ENCODE assay signal across 25 mouse cellular contexts in genomic region chr17:25250181-25250835, GRCm38 (mm10). TPM values are rescaled to one million over a fixed set of nuclear protein-coding genes. Genes with fewer than 3 reads are reported as not detected.
A peak's percentile ranks its signal among the peaks of the same experiment; 100 is the strongest.
DNase-seq lines count a peak whose midpoint lies in the region; ATAC-seq and TF ChIP-seq lines count a peak whose summit lies in the region.
"Had no signal": no experiment of that assay in that cellular context is flagged by ENCODE, and none has a peak within 500 bp of the region (broad histone marks: within the 10 kb centered on the region; RNA-seq: fewer than 3 reads in every experiment).

No protein-coding gene starts in this region.

- no peak overlapping the region; the same call in 1 of the 2 replicates for H3K27ac ChIP-seq in hindbrain, postnatal 0 days
- no peak overlapping the region for H3K27ac ChIP-seq in hindbrain, embryonic 16.5 days (ENCODE audit: low read depth, low read length)
- no peak overlapping the region for H3K27ac ChIP-seq in midbrain, embryonic 11.5 days (ENCODE audit: low read depth, low read length)
- H3K27ac ChIP-seq in midbrain, embryonic 16.5 days (ENCODE audit: low read length), result no peak overlapping the region
- H3K27ac ChIP-seq: embryonic facial prominence, embryonic 12.5 days; embryonic facial prominence, embryonic 15.5 days; forebrain, embryonic 13.5 days; heart, adult 2 months; heart, embryonic 10.5 days; heart, embryonic 13.5 days; hindbrain, embryonic 14.5 days; intestine, embryonic 15.5 days had no signal

- no peaks in the 10 kb centered on the region; the same call in 1 of the 2 replicates for H3K36me3 ChIP-seq in hindbrain, postnatal 0 days (ENCODE audit: insufficient read depth, low read length)
- peaks cover 1% of the 10 kb centered on the region; the same call in 1 of the 2 replicates for H3K36me3 ChIP-seq in hindbrain, embryonic 16.5 days (ENCODE audit: control insufficient read depth, insufficient read depth, low read length)
- H3K36me3 ChIP-seq in midbrain, embryonic 11.5 days (ENCODE audit: control insufficient read depth, insufficient read depth, low read length), result no peaks in the 10 kb centered on the region
- H3K36me3 ChIP-seq in midbrain, embryonic 16.5 days (ENCODE audit: control insufficient read depth, insufficient read depth, low read length), result peaks cover 5% of the 10 kb centered on the region; the same call in 1 of the 2 replicates
- H3K36me3 ChIP-seq: embryonic facial prominence, embryonic 15.5 days; heart, embryonic 13.5 days; intestine, embryonic 15.5 days had no signal

- DNase-seq in cerebellum, postnatal 10 days, result peak; percentile 91
- no peak for DNase-seq in cerebellum, adult 9-10 months
- peak; percentile 70 for DNase-seq in hindbrain, postnatal 0 days (ENCODE audit: low spot score)
- DNase-seq in midbrain, embryonic 11.5 days (ENCODE audit: low spot score, missing footprints), result peak; percentile 68
- DNase-seq: adrenal gland, adult 8-10 months; adrenal gland, postnatal 25 days; cerebellum, adult 18-20 months; gastrocnemius, postnatal 10 days; gastrocnemius, postnatal 36 days; heart, adult 2 months; heart, postnatal 14 days; heart, postnatal 4 days had no signal

- no peak overlapping the region for H3K4me3 ChIP-seq in hindbrain, postnatal 0 days (ENCODE audit: low read length)
- H3K4me3 ChIP-seq in hindbrain, embryonic 16.5 days (ENCODE audit: low read length), result no peak overlapping the region
- H3K4me3 ChIP-seq in midbrain, embryonic 11.5 days (ENCODE audit: low read depth, low read length), result no peak overlapping the region
- H3K4me3 ChIP-seq in midbrain, embryonic 16.5 days (ENCODE audit: low read depth, low read length), result no peak overlapping the region
- H3K4me3 ChIP-seq: embryonic facial prominence, embryonic 12.5 days; embryonic facial prominence, embryonic 15.5 days; forebrain, embryonic 13.5 days; heart, adult 2 months; heart, embryonic 10.5 days; heart, embryonic 13.5 days; intestine, embryonic 15.5 days had no signal

- 53% methylated on average over 8 of the region's 8 CpGs for WGBS in hindbrain, postnatal 0 days
- WGBS in hindbrain, embryonic 16.5 days, result 67% methylated on average over 8 of the region's 8 CpGs
- 79% methylated on average over 8 of the region's 8 CpGs for WGBS in midbrain, embryonic 11.5 days
- 75% methylated on average over 8 of the region's 8 CpGs for WGBS in midbrain, embryonic 16.5 days

- no peak overlapping the region for H3K9ac ChIP-seq in hindbrain, postnatal 0 days (replicated peaks; ENCODE audit: low read length)
- H3K9ac ChIP-seq in hindbrain, embryonic 16.5 days (ENCODE audit: low read depth, low read length), result no peak overlapping the region
- no peak overlapping the region for H3K9ac ChIP-seq in midbrain, embryonic 11.5 days (ENCODE audit: low read length)
- no peak overlapping the region for H3K9ac ChIP-seq in midbrain, embryonic 16.5 days (ENCODE audit: low read depth, low read length)
- H3K9ac ChIP-seq: embryonic facial prominence, embryonic 12.5 days; embryonic facial prominence, embryonic 15.5 days; forebrain, embryonic 13.5 days; heart, embryonic 13.5 days; hindbrain, embryonic 14.5 days; intestine, embryonic 15.5 days had no signal

- H3K4me2 ChIP-seq in hindbrain, postnatal 0 days (ENCODE audit: low read depth, low read length), result no peak overlapping the region
- no peak overlapping the region for H3K4me2 ChIP-seq in hindbrain, embryonic 16.5 days (ENCODE audit: low read length)
- H3K4me2 ChIP-seq in midbrain, embryonic 11.5 days, result no peak overlapping the region
- no peak overlapping the region for H3K4me2 ChIP-seq in midbrain, embryonic 16.5 days (ENCODE audit: low read length)
- H3K4me2 ChIP-seq: embryonic facial prominence, embryonic 12.5 days; embryonic facial prominence, embryonic 15.5 days; forebrain, embryonic 13.5 days; heart, embryonic 13.5 days; hindbrain, embryonic 14.5 days; intestine, embryonic 15.5 days had no signal

- H3K27me3 ChIP-seq in hindbrain, postnatal 0 days (ENCODE audit: insufficient read depth, low read length), result no peaks in the 10 kb centered on the region
- peaks cover 3% of the 10 kb centered on the region; the same call in 1 of the 2 replicates for H3K27me3 ChIP-seq in hindbrain, embryonic 16.5 days (replicated peaks; ENCODE audit: control insufficient read depth, insufficient read depth, low read length)
- peaks cover 5% of the 10 kb centered on the region; the same call in 1 of the 2 replicates for H3K27me3 ChIP-seq in midbrain, embryonic 11.5 days (ENCODE audit: control insufficient read depth, insufficient read depth, low read length)
- H3K27me3 ChIP-seq in midbrain, embryonic 16.5 days (ENCODE audit: control insufficient read depth, insufficient read depth, low read depth, low read length), result no peaks in the 10 kb centered on the region

- no peaks in the 10 kb centered on the region for H3K9me3 ChIP-seq in hindbrain, postnatal 0 days (ENCODE audit: low read length)
- H3K9me3 ChIP-seq in hindbrain, embryonic 16.5 days (ENCODE audit: control insufficient read depth, low read length), result no peaks in the 10 kb centered on the region
- no peaks in the 10 kb centered on the region for H3K9me3 ChIP-seq in midbrain, embryonic 11.5 days (ENCODE audit: control insufficient read depth, low read length)
- H3K9me3 ChIP-seq in midbrain, embryonic 16.5 days (replicated peaks; ENCODE audit: control insufficient read depth, low read length, poor library complexity, severe bottlenecking), result no peaks in the 10 kb centered on the region
- H3K9me3 ChIP-seq: embryonic facial prominence, embryonic 12.5 days; embryonic facial prominence, embryonic 15.5 days; forebrain, embryonic 13.5 days; heart, embryonic 10.5 days; heart, embryonic 13.5 days; intestine, embryonic 15.5 days had no signal

- no peak for TF ChIP-seq CTCF in hindbrain, postnatal 0 days (IDR thresholded peaks at IDR 0.05; ENCODE audit: low read depth)

- peaks cover 17% of the 10 kb centered on the region for H3K4me1 ChIP-seq in hindbrain, postnatal 0 days (ENCODE audit: insufficient read depth, low read length)
- H3K4me1 ChIP-seq in hindbrain, embryonic 16.5 days (ENCODE audit: control insufficient read depth, insufficient read depth, low read depth, low read length), result peaks cover 26% of the 10 kb centered on the region
- peaks cover 26% of the 10 kb centered on the region for H3K4me1 ChIP-seq in midbrain, embryonic 11.5 days (ENCODE audit: control insufficient read depth, insufficient read depth, low read length)
- H3K4me1 ChIP-seq in midbrain, embryonic 16.5 days (ENCODE audit: control insufficient read depth, insufficient read depth, low read length), result peaks cover 32% of the 10 kb centered on the region
- H3K4me1 ChIP-seq: embryonic facial prominence, embryonic 15.5 days; heart, embryonic 13.5 days; intestine, embryonic 15.5 days had no signal

- ATAC-seq in hindbrain, postnatal 0 days, result peak; percentile 29
- ATAC-seq in hindbrain, embryonic 16.5 days, result no peak
- ATAC-seq in midbrain, embryonic 11.5 days (ENCODE audit: low FRiP score), result no peak
- ATAC-seq in midbrain, embryonic 16.5 days, result no peak
- ATAC-seq: activated CD4-positive, CD25-positive, alpha-beta regulatory T cell, adult 4 months; forebrain, embryonic 13.5 days; forebrain, embryonic 16.5 days; intestine, embryonic 15.5 days had no signal

RNA-seq across cellular contexts. Expression of gene Baiap3, which starts 5.9 kb away (rescaled TPM):
- total RNA-seq in hindbrain, postnatal 0 days (2014; rRNA removed), result 64.0 and 79.3 TPM in 2 replicates
- 27.3 and 27.8 TPM in 2 replicates for polyA plus RNA-seq in hindbrain, postnatal 0 days (2015; fragmentation: Nextera tagmentation; extraction: Ambion mirVana)
- polyA plus RNA-seq in hindbrain, embryonic 16.5 days (2015; fragmentation: Nextera tagmentation; extraction: Ambion mirVana), result 23.4 and 26.0 TPM in 2 replicates
- 1.3 and 1.4 TPM in 2 replicates for polyA plus RNA-seq in midbrain, embryonic 11.5 days (2014; fragmentation: Nextera tagmentation; extraction: Ambion mirVana)
- polyA plus RNA-seq in midbrain, embryonic 16.5 days (2015; fragmentation: Nextera tagmentation; extraction: Ambion mirVana), result 30.2 and 38.1 TPM in 2 replicates
- total RNA-seq: gastrocnemius, postnatal 36 days had no signal

RNA-seq across cellular contexts. Expression of gene Tsr3, which starts 10.3 kb away (rescaled TPM):
- total RNA-seq in hindbrain, postnatal 0 days (2014; rRNA removed), result 42.6 and 43.5 TPM in 2 replicates
- 65.3 and 70.7 TPM in 2 replicates for polyA plus RNA-seq in hindbrain, postnatal 0 days (2015; fragmentation: Nextera tagmentation; extraction: Ambion mirVana)
- 57.4 and 58.2 TPM in 2 replicates for polyA plus RNA-seq in hindbrain, embryonic 16.5 days (2015; fragmentation: Nextera tagmentation; extraction: Ambion mirVana)
- 62.5 and 64.3 TPM in 2 replicates for polyA plus RNA-seq in midbrain, embryonic 11.5 days (2014; fragmentation: Nextera tagmentation; extraction: Ambion mirVana)
- polyA plus RNA-seq in midbrain, embryonic 16.5 days (2015; fragmentation: Nextera tagmentation; extraction: Ambion mirVana), result 57.4 and 61.2 TPM in 2 replicates

RNA-seq across cellular contexts. Expression of gene Gnptg, which starts 10.4 kb away (rescaled TPM):
- 87.5 and 89.2 TPM in 2 replicates for total RNA-seq in hindbrain, postnatal 0 days (2014; rRNA removed)
- polyA plus RNA-seq in hindbrain, postnatal 0 days (2015; fragmentation: Nextera tagmentation; extraction: Ambion mirVana), result 128 and 129 TPM in 2 replicates
- 110 and 114 TPM in 2 replicates for polyA plus RNA-seq in hindbrain, embryonic 16.5 days (2015; fragmentation: Nextera tagmentation; extraction: Ambion mirVana)
- polyA plus RNA-seq in midbrain, embryonic 11.5 days (2014; fragmentation: Nextera tagmentation; extraction: Ambion mirVana), result 59.5 and 63.2 TPM in 2 replicates
- polyA plus RNA-seq in midbrain, embryonic 16.5 days (2015; fragmentation: Nextera tagmentation; extraction: Ambion mirVana), result 99.8 and 114 TPM in 2 replicates

RNA-seq across cellular contexts. Expression of gene Ube2i, which starts 24.1 kb away (rescaled TPM):
- total RNA-seq in hindbrain, postnatal 0 days (2014; rRNA removed), result 340 and 377 TPM in 2 replicates
- 372 and 390 TPM in 2 replicates for polyA plus RNA-seq in hindbrain, postnatal 0 days (2015; fragmentation: Nextera tagmentation; extraction: Ambion mirVana)
- polyA plus RNA-seq in hindbrain, embryonic 16.5 days (2015; fragmentation: Nextera tagmentation; extraction: Ambion mirVana), result 409 and 435 TPM in 2 replicates
- polyA plus RNA-seq in midbrain, embryonic 11.5 days (2014; fragmentation: Nextera tagmentation; extraction: Ambion mirVana), result 863 and 877 TPM in 2 replicates
- polyA plus RNA-seq in midbrain, embryonic 16.5 days (2015; fragmentation: Nextera tagmentation; extraction: Ambion mirVana), result 489 and 542 TPM in 2 replicates

RNA-seq across cellular contexts. Expression of gene Prss34, which starts 47.9 kb away (rescaled TPM):
- not detected in 2 replicates for total RNA-seq in hindbrain, postnatal 0 days (2014; rRNA removed)
- not detected in 2 replicates for polyA plus RNA-seq in hindbrain, postnatal 0 days (2015; fragmentation: Nextera tagmentation; extraction: Ambion mirVana)
- not detected in 2 replicates for polyA plus RNA-seq in hindbrain, embryonic 16.5 days (2015; fragmentation: Nextera tagmentation; extraction: Ambion mirVana)
- polyA plus RNA-seq in midbrain, embryonic 11.5 days (2014; fragmentation: Nextera tagmentation; extraction: Ambion mirVana), result not detected in 2 replicates
- not detected in 2 replicates for polyA plus RNA-seq in midbrain, embryonic 16.5 days (2015; fragmentation: Nextera tagmentation; extraction: Ambion mirVana)
- total RNA-seq: ES-E14 had no signal
- polyA plus RNA-seq: activated CD4-positive, CD25-positive, alpha-beta regulatory T cell, adult 4 months; embryonic facial prominence, embryonic 12.5 days; forebrain, embryonic 13.5 days; forebrain, embryonic 16.5 days; heart, embryonic 10.5 days; hindbrain, embryonic 11.5 days; hindbrain, embryonic 14.5 days had no signal

Comparison
In these comparisons a context has a peak if more than half of its experiments do, and no peak if none do; other contexts are left out.
1. RNA of gene Baiap3, which starts 5.9 kb away (polyA plus RNA-seq): 30.2 to 38.1 TPM in midbrain, embryonic 16.5 days, 27.3 to 27.8 TPM in hindbrain, postnatal 0 days and 23.4 to 26.0 TPM in hindbrain, embryonic 16.5 days; 1.3 to 1.4 TPM in midbrain, embryonic 11.5 days; every median in the first group is over 10 times any median in the second.